ENCODE assay signal across 12 mouse cellular contexts in genomic region chrX:106092939-106093338, GRCm38 (mm10). TPM values are rescaled to one million over a fixed set of nuclear protein-coding genes. Genes with fewer than 3 reads are reported as not detected.
DNase-seq lines count a peak whose midpoint lies in the region; ATAC-seq and TF ChIP-seq lines count a peak whose summit lies in the region.
"Had no signal": no experiment of that assay in that cellular context is flagged by ENCODE, and none has a peak within 500 bp of the region (broad histone marks: within the 10 kb centered on the region; RNA-seq: fewer than 3 reads in every experiment).

No protein-coding gene starts in this region.

- H3K4me3 ChIP-seq in kidney, embryonic 15.5 days (replicated peaks): no peak overlapping the region
- no peak overlapping the region for H3K4me3 ChIP-seq in limb, embryonic 14.5 days (replicated peaks; ENCODE audit: low read length)
- H3K4me3 ChIP-seq: hindbrain, embryonic 15.5 days; limb, embryonic 15.5 days; lung, embryonic 15.5 days had no signal

- peak; percentile 80; the same call in 1 of the 2 replicates for ATAC-seq in kidney, embryonic 15.5 days (replicated peaks; ENCODE audit: low FRiP score)
- peak; percentile 39 for ATAC-seq in Patski
- no peak for ATAC-seq in limb, embryonic 14.5 days (ENCODE audit: low FRiP score, low read depth)

- in situ Hi-C loops in Patski (cut with MboI; ENCODE audit: low pct_unique_long_range_greater_than_20kb): no loop called here

- POLR2A ChIA-PET in Patski (lab: Charles Lee): no interaction called here

- no peak overlapping the region for H3K4me2 ChIP-seq in kidney, embryonic 15.5 days
- no peak overlapping the region for H3K4me2 ChIP-seq in limb, embryonic 14.5 days (replicated peaks; ENCODE audit: low read depth, low read length, severe bottlenecking)
- H3K4me2 ChIP-seq: hindbrain, embryonic 15.5 days; limb, embryonic 15.5 days; lung, embryonic 15.5 days had no signal

- peaks cover 4% of the 10 kb centered on the region; the same call in 1 of the 2 replicates for H3K4me1 ChIP-seq in kidney, embryonic 15.5 days
- H3K4me1 ChIP-seq in limb, embryonic 14.5 days (ENCODE audit: control insufficient read depth, insufficient read depth, low read length): peaks cover 4% of the 10 kb centered on the region; the same call in 1 of the 2 replicates
- H3K4me1 ChIP-seq: hindbrain, embryonic 15.5 days; limb, embryonic 15.5 days; lung, embryonic 15.5 days had no signal

- no peak for DNase-seq in kidney, adult 11 months
- DNase-seq in Patski (ENCODE audit: low read depth, low spot score): no peak
- peak; percentile 33 for DNase-seq in embryo, embryonic 10.5 days (ENCODE audit: low spot score)
- no peak for DNase-seq in limb, embryonic 14.5 days (ENCODE audit: low spot score)
- DNase-seq in layer of hippocampus, adult 11-12 months (ENCODE audit: low spot score): no peak
- DNase-seq in T-cell, adult 2 months (ENCODE audit: low spot score): no peak
- DNase-seq: cerebellum, postnatal 10 days; gastrocnemius, postnatal 25 days had no signal

- TF ChIP-seq CTCF in Patski (IDR thresholded peaks at IDR 0.05): no peak

- 32% methylated on average over 5 of the region's 5 CpGs for WGBS in kidney, embryonic 15.5 days
- 37% methylated on average over 5 of the region's 5 CpGs for WGBS in limb, embryonic 14.5 days

- CTCF ChIA-PET in Patski (lab: Charles Lee): interaction anchor here (1.3 to 2.2 kb wide), 2 partner anchors 47 to 66 kb away, joined by 3 to 13 read pairs; partner anchors contain the start of gene Atp7a

- no peak for TF ChIP-seq POLR2A in limb, embryonic 14.5 days (IDR thresholded peaks at IDR 0.05; ENCODE audit: borderline replicate concordance, extremely low read depth, insufficient read depth, insufficient read length)

- peaks cover 7% of the 10 kb centered on the region; the same call in 1 of the 2 replicates for H3K27me3 ChIP-seq in kidney, embryonic 15.5 days
- peaks cover 16% of the 10 kb centered on the region for H3K27me3 ChIP-seq in Patski
- no peaks in the 10 kb centered on the region for H3K27me3 ChIP-seq in limb, embryonic 14.5 days (ENCODE audit: control insufficient read depth, insufficient read depth, low read length)
- H3K27me3 ChIP-seq: hindbrain, embryonic 15.5 days; limb, embryonic 15.5 days; lung, embryonic 15.5 days had no signal

- H3K36me3 ChIP-seq in kidney, embryonic 15.5 days: peaks cover 7% of the 10 kb centered on the region; the same call in 1 of the 2 replicates
- H3K36me3 ChIP-seq in limb, embryonic 14.5 days (ENCODE audit: control insufficient read depth, insufficient read depth, low read length): no peaks in the 10 kb centered on the region
- H3K36me3 ChIP-seq: hindbrain, embryonic 15.5 days; limb, embryonic 15.5 days; lung, embryonic 15.5 days had no signal

- H3K9ac ChIP-seq in kidney, embryonic 15.5 days: no peak overlapping the region
- H3K9ac ChIP-seq in limb, embryonic 14.5 days (ENCODE audit: low read depth, low read length, severe bottlenecking): 0 out of 2 replicates have a peak overlapping the region, but pooled peaks have one; percentile 14
- H3K9ac ChIP-seq: hindbrain, embryonic 15.5 days; limb, embryonic 15.5 days; lung, embryonic 15.5 days had no signal

- H3K9me3 ChIP-seq in kidney, embryonic 15.5 days (replicated peaks): no peaks in the 10 kb centered on the region
- no peaks in the 10 kb centered on the region for H3K9me3 ChIP-seq in limb, embryonic 14.5 days (ENCODE audit: control insufficient read depth, low read length)
- H3K9me3 ChIP-seq: hindbrain, embryonic 15.5 days; limb, embryonic 15.5 days; lung, embryonic 15.5 days had no signal

- H3K27ac ChIP-seq in kidney, embryonic 15.5 days: peak overlapping the region; percentile 70
- 0 out of 2 replicates have a peak overlapping the region, but pooled peaks have one; percentile 9 for H3K27ac ChIP-seq in limb, embryonic 14.5 days (replicated peaks; ENCODE audit: low read depth, low read length)
- H3K27ac ChIP-seq: hindbrain, embryonic 15.5 days; limb, embryonic 15.5 days; lung, embryonic 15.5 days had no signal

RNA-seq across cellular contexts. Expression of gene Tlr13, which starts 50.1 kb away (rescaled TPM):
- 0.48 and 0.70 TPM in 2 replicates for polyA plus RNA-seq in kidney, embryonic 15.5 days (2015; fragmentation: Nextera tagmentation; extraction: Ambion mirVana)
- polyA plus RNA-seq in Patski (2021): not detected
- polyA plus RNA-seq in limb, embryonic 14.5 days (2012; rRNA removed): 0.68 and 0.84 TPM in 2 replicates
- 0.76 and 1.2 TPM in 2 replicates for polyA plus RNA-seq in limb, embryonic 14.5 days (2014; fragmentation: Nextera tagmentation; extraction: Ambion mirVana)
